Mouse (Mus musculus): ENCODE data around the gene Nceh1. TPM values are rescaled to one million over a fixed set of nuclear protein-coding genes. Genes with fewer than 3 reads are reported as not detected.

Nceh1 gene
- total RNA-seq, 2 experiments from 2014 or later = 119 to 121 TPM

GRCm38 (mm10) chr3:27311475-27311874 is 128.7 kb downstream of the Nceh1 start:
- no peak for DNase-seq (ENCODE audit: low spot score in 2 of 2)
- intact Hi-C loops (cut with DNase I) = no loop called here

- intact Hi-C loops (cut with DNase I) = no loop called here
- DNase-seq (ENCODE audit: low spot score in 2 of 2) = no peak
Observed at GRCm38 (mm10) chr3:27314506-27315164, 131.9 kb downstream of the Nceh1 start.

- DNase-seq (ENCODE audit: low spot score in 2 of 2) = no peak
- intact Hi-C loops (cut with DNase I) = no loop called here
Observed at GRCm38 (mm10) chr3:27316559-27317287, 134.0 kb downstream of the Nceh1 start, which contains the start of gene Tnfsf10. Tnfsf10 (plus strand) TSS chr3:27317028.

GRCm38 (mm10) chr3:27317288-27318024 is 134.7 kb downstream of the Nceh1 start:
- intact Hi-C loops (cut with DNase I) = no loop called here
- DNase-seq (ENCODE audit: low spot score in 2 of 2) = peak in 1 of 2 experiments; percentile 14

GRCm38 (mm10) chr3:27319650-27320049 is 136.9 kb downstream of the Nceh1 start:
- intact Hi-C loops (cut with DNase I) = no loop called here
- no peak for DNase-seq (ENCODE audit: low spot score in 2 of 2)

GRCm38 (mm10) chr3:27320613-27321495 is 138.1 kb downstream of the Nceh1 start:
- DNase-seq (ENCODE audit: low spot score in 2 of 2) = no peak
- intact Hi-C loops (cut with DNase I) = no loop called here

- intact Hi-C loops (cut with DNase I) = no loop called here
Observed at GRCm38 (mm10) chr3:27322591-27322990, 139.8 kb downstream of the Nceh1 start.

GRCm38 (mm10) chr3:27323551-27323950 is 140.8 kb downstream of the Nceh1 start:
- intact Hi-C loops (cut with DNase I) = no loop called here
- DNase-seq (ENCODE audit: low spot score in 2 of 2) = no peak

More at GRCm38 (mm10) chr3:27322591-27322990, 139.8 kb downstream of the Nceh1 start:
- no peak for DNase-seq (ENCODE audit: low spot score in 2 of 2)

- DNase-seq (ENCODE audit: low spot score in 2 of 2) = no peak
- intact Hi-C loops (cut with DNase I) = no loop called here
Observed at GRCm38 (mm10) chr3:27326633-27327191, 143.9 kb downstream of the Nceh1 start.

- DNase-seq (ENCODE audit: low spot score in 2 of 2) = no peak
- intact Hi-C loops (cut with DNase I) = no loop called here
Observed at GRCm38 (mm10) chr3:27330706-27331105, 147.9 kb downstream of the Nceh1 start.

Other genes with a start within 250 kb of the Nceh1 start
- 1 to 10 TPM; 1.1 to 1.4 TPM for gene Ect2, start 29.1 kb upstream of the Nceh1 start, total RNA-seq (2021)
- gene Tnfsf10, start 134.1 kb downstream of the Nceh1 start, total RNA-seq (2021) = 1 to 10 TPM; 1.1 to 2.2 TPM
- gene Ghsr, start 188.4 kb downstream of the Nceh1 start, total RNA-seq (2021) = under 1 TPM; 0.20 to 0.27 TPM